Mouse (Mus musculus) olfactory bulb, adult 2 months (tissue): ENCODE measurements around the gene Plekhm3.

Experiments
- CTCF ChIP-seq: fragments of 200-500 bp; IDR thresholded peaks from 2 replicates; pipeline ENCODE4 v1.5.1; 2012; ENCODE audit warnings: low read depth, mild to moderate bottlenecking, low read length, moderate library complexity; ENCODE audit not compliant: insufficient read depth
- POLR2A ChIP-seq: fragments of 200-500 bp; IDR thresholded peaks from 2 replicates; pipeline ENCODE4 v1.6.1; 2012; ENCODE audit warnings: mild to moderate bottlenecking, low read depth, low read length, moderate library complexity; ENCODE audit not compliant: insufficient read depth

- no peak for TF ChIP-seq CTCF
- no peak for TF ChIP-seq POLR2A
Measured at GRCm38 (mm10) chr1:64891332-64891731, 65.3 kb downstream of the Plekhm3 start.
